Mouse (Mus musculus) megakaryocyte, embryonic 14.5 days (primary cell): ENCODE results near the gene Ltbr.

Experiments used
- FLI1 ChIP-seq: IDR thresholded peaks from 2 replicates; pipeline ENCODE4 v1.6.1; 2012; ENCODE audit warnings: low read length, inconsistent platforms, mixed read lengths
- GATA1 ChIP-seq: IDR thresholded peaks from 3 replicates; pipeline ENCODE4 v1.6.1; 2012; ENCODE audit warnings: mixed read lengths, low read length, inconsistent platforms, borderline replicate concordance

GRCm38 (mm10) chr6:125284751-125285150 lies 28.9 kb downstream of the Ltbr start:
- TF ChIP-seq GATA1, result no peak
- TF ChIP-seq FLI1, result no peak
